Mouse (Mus musculus): ENCODE data around the gene Cecr2. TPM values are rescaled to one million over a fixed set of nuclear protein-coding genes. Genes with fewer than 3 reads are reported as not detected.
"Not testable (repeated sequence)": the region's sequence is repeated elsewhere in the genome, so short reads cannot be mapped to it uniquely, and the experiment has no call there.

Cecr2 gene
- total RNA-seq (2021) = 10 to 100 TPM; 14.2 to 14.8 TPM

GRCm38 (mm10) chr6:120665816-120666760 is at the start of gene Cecr2:
Gene Cecr2, plus strand, starts transcription at chr6:120666369.
- peak; percentile 58 to 71 for DNase-seq

GRCm38 (mm10) chr6:120617586-120617985 is 48.6 kb upstream of the Cecr2 start:
- peak in 1 of 2 experiments; percentile 27 for DNase-seq

GRCm38 (mm10) chr6:120618518-120619402 is 47.4 kb upstream of the Cecr2 start:
- DNase-seq = no peak

GRCm38 (mm10) chr6:120620193-120620592 is 46.0 kb upstream of the Cecr2 start:
- DNase-seq = no peak

- no peak for DNase-seq
Measured at GRCm38 (mm10) chr6:120625081-120625480, 41.1 kb upstream of the Cecr2 start.

- no peak for DNase-seq
Measured at GRCm38 (mm10) chr6:120627096-120627495, 39.1 kb upstream of the Cecr2 start.

- DNase-seq = no peak
Measured at GRCm38 (mm10) chr6:120628963-120629362, 37.2 kb upstream of the Cecr2 start.

GRCm38 (mm10) chr6:120635391-120636028 is 30.7 kb upstream of the Cecr2 start:
- DNase-seq = no peak

- no peak for DNase-seq
Measured at GRCm38 (mm10) chr6:120639547-120639946, 26.6 kb upstream of the Cecr2 start.

- no peak for DNase-seq
Measured at GRCm38 (mm10) chr6:120641866-120642378, 24.2 kb upstream of the Cecr2 start.

- DNase-seq = no peak
Measured at GRCm38 (mm10) chr6:120643776-120644175, 22.4 kb upstream of the Cecr2 start.

GRCm38 (mm10) chr6:120644346-120645299 is 21.5 kb upstream of the Cecr2 start:
- no peak for DNase-seq

GRCm38 (mm10) chr6:120647246-120648028 is 18.7 kb upstream of the Cecr2 start:
- DNase-seq = not testable (repeated sequence)

- no peak for DNase-seq
Measured at GRCm38 (mm10) chr6:120648205-120648604, 18.0 kb upstream of the Cecr2 start.

GRCm38 (mm10) chr6:120652666-120653065 is 13.5 kb upstream of the Cecr2 start:
- no peak for DNase-seq

- DNase-seq = no peak
Measured at GRCm38 (mm10) chr6:120655702-120656101, 10.5 kb upstream of the Cecr2 start.

- DNase-seq = peak in 1 of 2 experiments; percentile 7
Measured at GRCm38 (mm10) chr6:120658848-120659247, 7.3 kb upstream of the Cecr2 start.

- peak; percentile 37 to 40 for DNase-seq
Measured at GRCm38 (mm10) chr6:120665415-120665815, 754 bp upstream of the Cecr2 start.

GRCm38 (mm10) chr6:120666761-120667421 is 722 bp downstream of the Cecr2 start:
- DNase-seq = peak; percentile 54 to 56

- no peak for DNase-seq
Measured at GRCm38 (mm10) chr6:120667422-120667781, 1.2 kb downstream of the Cecr2 start.
